Mouse (Mus musculus) kidney, postnatal 0 days (tissue): ENCODE results near the gene Mief1. TPM values are rescaled to one million over a fixed set of nuclear protein-coding genes. Genes with fewer than 3 reads are reported as not detected.
A peak's percentile ranks its signal among the peaks of the same experiment; 100 is the strongest.

Experiments
- ATAC-seq: fragments of 200-750 bp; cut with Nextera tagmentation; replicated peaks from 2 replicates; pipeline ENCODE4 v1.8.0; 2017; ENCODE audit warnings: low read depth, moderate number of reproducible peaks, moderate TSS enrichment, moderate library complexity; ENCODE audit not compliant: low FRiP score
- DNase-seq: peaks from one replicate; pipeline ENCODE4 v3.0.0-alpha.2; 2016; ENCODE audit warnings: low spot score
- H3K27ac ChIP-seq: fragments of 300-500 bp; sonication (generic); 2 replicates; pipeline ENCODE4 v1.5.1; 2014; ENCODE audit warnings: mild to moderate bottlenecking
- H3K27me3 ChIP-seq: fragments of 300-500 bp; sonication (generic); 2 replicates; pipeline ENCODE4 v1.6.1; 2014; ENCODE audit warnings: low read length, mixed read lengths; ENCODE audit not compliant: insufficient read depth
- H3K36me3 ChIP-seq: fragments of 300-500 bp; sonication (generic); 2 replicates; pipeline ENCODE4 v1.6.1; 2014; ENCODE audit warnings: low read length, mixed read lengths; ENCODE audit not compliant: insufficient read depth
- H3K4me1 ChIP-seq: fragments of 300-500 bp; sonication (generic); replicated peaks from 2 replicates; pipeline ENCODE4 v1.6.1; 2014; ENCODE audit warnings: antibody characterized with exemption, low read length, mixed read lengths; ENCODE audit not compliant: insufficient read depth
- H3K4me2 ChIP-seq: fragments of 300-500 bp; sonication (generic); 2 replicates; pipeline ENCODE4 v1.6.1; 2014; ENCODE audit warnings: mild to moderate bottlenecking, low read length, moderate library complexity, mixed read lengths
- H3K4me3 ChIP-seq: fragments of 300-500 bp; sonication (generic); replicated peaks from 2 replicates; pipeline ENCODE4 v1.5.1; 2014; ENCODE audit warnings: low read depth, low read length
- H3K9ac ChIP-seq: fragments of 300-500 bp; sonication (generic); 2 replicates; pipeline ENCODE4 v1.6.1; 2014; ENCODE audit warnings: low read depth, low read length
- H3K9me3 ChIP-seq: fragments of 300-500 bp; sonication (generic); replicated peaks from 2 replicates; pipeline ENCODE4 v1.6.1; 2016; ENCODE audit warnings: low read length, inconsistent platforms, mixed read lengths
- CTCF ChIP-seq: IDR thresholded peaks from 2 replicates; pipeline ENCODE4 v1.5.1; 2016; ENCODE audit warnings: antibody characterized with exemption, low read depth, mild to moderate bottlenecking, moderate library complexity
- WGBS: fragments of 180-500 bp; shearing (Covaris S2); extraction: QIAGEN DNeasy Blood & Tissue Kit; methylation state at CpG from one replicate; pipeline ENCODE4 v1.1.7; 2014; 5-methylcytosine and 5-hydroxymethylcytosine counted together
- polyA plus RNA-seq: library from polyadenylated mRNA; unstranded; fragments of >200 nt; fragmentation: Nextera tagmentation; extraction: Ambion mirVana; gene quantifications from 2 replicates; pipeline ENCODE4 v1.2.1, GENCODE M21; 2015

Mief1 gene
- polyA plus RNA-seq, 1 experiment from 2014 or later, result 19.9 TPM

GRCm38 (mm10) chr15:80215716-80216479 lies 17.9 kb upstream of the Mief1 start:
- Histone ChIP-seq H3K9me3 (no peaks in the 10 kb centered on the region), H3K4me1 (no peaks in the 10 kb centered on the region), H3K4me3 (no peak overlapping the region), H3K27ac (no peak overlapping the region), H3K27me3 (no peaks in the 10 kb centered on the region), H3K9ac (no peak overlapping the region), H3K4me2 (no peak overlapping the region), H3K36me3 (no peaks in the 10 kb centered on the region)
- peak; percentile 60 for TF ChIP-seq CTCF
- 12% methylated on average over 10 of the region's 10 CpGs for WGBS
- DNase-seq (peak; percentile 49), ATAC-seq (no peak)

GRCm38 (mm10) chr15:80216480-80216820 lies 17.4 kb upstream of the Mief1 start:
- H3K27ac ChIP-seq, result no peak overlapping the region
- TF ChIP-seq CTCF, result no peak
- H3K4me2 ChIP-seq, result no peak overlapping the region
- 60% methylated on average over 9 of the region's 9 CpGs for WGBS
- ATAC-seq, result no peak
- no peaks in the 10 kb centered on the region for H3K9me3 ChIP-seq
- no peaks in the 10 kb centered on the region for H3K4me1 ChIP-seq
- H3K27me3 ChIP-seq, result no peaks in the 10 kb centered on the region
- H3K4me3 ChIP-seq, result no peak overlapping the region
- H3K36me3 ChIP-seq, result no peaks in the 10 kb centered on the region
- no peak for DNase-seq
- H3K9ac ChIP-seq, result no peak overlapping the region

GRCm38 (mm10) chr15:80217476-80217875 lies 16.3 kb upstream of the Mief1 start:
- Histone ChIP-seq H3K27me3 (no peaks in the 10 kb centered on the region), H3K4me1 (no peaks in the 10 kb centered on the region), H3K4me2 (no peak overlapping the region), H3K27ac (no peak overlapping the region), H3K4me3 (no peak overlapping the region), H3K36me3 (no peaks in the 10 kb centered on the region), H3K9ac (no peak overlapping the region), H3K9me3 (no peaks in the 10 kb centered on the region)
- no peak for TF ChIP-seq CTCF
- 78% methylated on average over 10 of the region's 10 CpGs for WGBS
- no peak for ATAC-seq
- no peak for DNase-seq

DNA sequence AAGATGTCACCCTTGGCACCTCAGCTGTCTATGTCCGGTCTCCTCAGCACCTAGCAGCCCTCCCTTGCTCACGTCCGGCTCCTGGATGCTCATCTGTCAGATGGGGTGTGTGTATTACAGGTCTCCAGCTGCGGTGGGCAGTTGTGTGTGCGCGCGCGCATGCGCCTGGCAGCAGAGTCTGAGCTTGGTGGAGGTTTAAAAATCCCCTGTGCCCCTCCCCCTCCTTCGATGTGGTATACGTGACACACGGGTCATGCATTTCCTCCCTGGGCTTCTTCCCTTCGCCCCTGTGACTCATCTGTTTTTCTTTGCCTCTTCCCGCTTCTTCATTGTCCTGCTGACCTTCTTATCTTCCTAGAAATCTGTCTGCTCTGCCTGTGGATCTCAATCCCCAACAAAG lies 14.6 kb upstream of the Mief1 start:
- 25% methylated on average over 14 of the region's 14 CpGs for WGBS
- Histone ChIP-seq H3K9ac (peak overlapping the region; percentile 20; the same call in 1 of the 2 replicates), H3K27ac (peak overlapping the region; percentile 54; the same call in 1 of the 2 replicates), H3K4me1 (no peaks in the 10 kb centered on the region), H3K4me2 (peak overlapping the region; percentile 16; the same call in 1 of the 2 replicates), H3K9me3 (no peaks in the 10 kb centered on the region), H3K4me3 (no peak overlapping the region), H3K36me3 (no peaks in the 10 kb centered on the region), H3K27me3 (no peaks in the 10 kb centered on the region)
- no peak for TF ChIP-seq CTCF
- DNase-seq (peak; percentile 42), ATAC-seq (no peak; the same call in 1 of the 2 replicates)

DNA sequence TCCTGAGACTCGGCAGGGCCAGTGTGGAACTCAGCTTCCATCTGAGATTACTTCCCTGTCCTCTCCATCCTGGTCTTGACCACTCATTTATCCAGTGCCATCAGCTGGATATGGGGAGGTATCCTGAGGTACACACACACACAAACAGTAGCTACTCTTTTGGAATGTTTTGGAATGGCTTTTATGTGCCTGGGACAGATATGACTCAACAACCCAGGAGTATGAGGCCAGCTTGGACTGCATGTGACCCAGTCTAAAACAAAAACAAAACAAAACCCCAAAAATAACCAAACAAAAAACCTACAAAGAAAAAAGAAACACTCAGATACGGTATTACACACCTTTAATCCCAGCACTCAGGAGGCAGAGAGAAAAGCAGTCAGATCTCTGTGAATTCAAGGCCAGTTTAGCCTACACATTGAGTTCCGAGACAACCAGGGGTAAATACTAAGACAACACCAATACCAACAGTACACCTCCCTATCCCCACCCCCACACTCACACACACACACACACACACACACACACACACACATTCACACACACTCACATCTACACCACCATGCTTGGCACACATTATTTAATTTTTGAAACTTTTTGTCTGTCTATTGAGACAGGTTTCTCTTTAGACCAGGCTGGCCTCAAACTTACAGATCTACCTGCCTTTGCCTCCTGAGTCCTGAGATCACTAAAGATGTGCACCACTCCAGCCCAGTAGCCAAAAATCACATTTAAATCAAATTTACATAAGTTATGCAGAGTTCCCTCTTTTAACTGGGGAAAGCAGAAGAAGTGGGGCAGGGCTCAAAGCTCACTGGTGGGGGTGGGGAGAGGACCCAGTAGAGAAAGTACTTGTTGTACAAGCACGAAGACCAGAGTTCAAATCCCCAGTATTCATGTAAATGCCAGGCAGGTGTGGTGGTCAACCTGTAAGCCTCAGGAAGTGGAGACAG lies 13.8 kb upstream of the Mief1 start:
- H3K27me3 ChIP-seq, result no peaks in the 10 kb centered on the region
- 58% methylated on average over 4 of the region's 4 CpGs for WGBS
- no peak for DNase-seq
- no peak for TF ChIP-seq CTCF
- H3K9me3 ChIP-seq, result no peaks in the 10 kb centered on the region
- peak overlapping the region; percentile 16; the same call in 1 of the 2 replicates for H3K4me2 ChIP-seq
- H3K9ac ChIP-seq, result no peak overlapping the region
- H3K4me3 ChIP-seq, result no peak overlapping the region
- no peaks in the 10 kb centered on the region for H3K36me3 ChIP-seq
- ATAC-seq, result no peak
- no peaks in the 10 kb centered on the region for H3K4me1 ChIP-seq
- H3K27ac ChIP-seq, result peak overlapping the region; percentile 54

DNA sequence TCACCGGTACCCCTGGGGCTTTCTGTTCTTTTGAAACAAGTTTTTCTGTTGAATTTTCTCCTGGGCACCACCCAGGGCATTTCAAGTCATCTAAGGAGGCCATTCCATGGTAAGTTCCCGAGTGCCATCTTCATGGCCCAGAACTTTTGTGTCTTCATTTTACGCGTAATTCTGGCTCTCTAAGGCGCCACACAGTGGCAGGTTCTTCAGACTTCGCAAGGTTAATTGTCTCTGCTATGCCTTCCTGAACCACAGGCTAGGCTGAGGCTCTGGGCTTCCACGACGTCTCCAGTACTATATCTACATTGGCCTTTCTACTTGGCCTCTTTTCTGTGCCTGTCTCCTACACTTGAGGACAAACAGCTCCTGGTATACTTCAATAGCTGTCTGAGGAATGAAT lies 12.8 kb upstream of the Mief1 start:
- no peaks in the 10 kb centered on the region for H3K27me3 ChIP-seq
- no peaks in the 10 kb centered on the region for H3K9me3 ChIP-seq
- no peak overlapping the region for H3K4me2 ChIP-seq
- H3K36me3 ChIP-seq, result no peaks in the 10 kb centered on the region
- 67% methylated on average over 8 of the region's 8 CpGs for WGBS
- no peak overlapping the region for H3K9ac ChIP-seq
- ATAC-seq, result no peak
- no peak for DNase-seq
- no peaks in the 10 kb centered on the region for H3K4me1 ChIP-seq
- TF ChIP-seq CTCF, result peak; percentile 16; the same call in 1 of the 2 replicates
- H3K4me3 ChIP-seq, result no peak overlapping the region
- H3K27ac ChIP-seq, result no peak overlapping the region
